Mouse (Mus musculus) embryonic fibroblast, embryonic 13.5 days (primary cell): ENCODE measurements around the gene Cmas.

Source experiments
- CTCF ChIP-seq: IDR thresholded peaks from 2 replicates; pipeline ENCODE4 v1.5.1; 2011; ENCODE audit warnings: mild to moderate bottlenecking, control low read depth, low read length, moderate library complexity, borderline replicate concordance; ENCODE audit not compliant: insufficient read depth
- POLR2A ChIP-seq: IDR thresholded peaks from 2 replicates; pipeline ENCODE4 v1.6.1; 2011; ENCODE audit warnings: low read depth, mild to moderate bottlenecking, control low read depth, low read length, moderate library complexity

DNA sequence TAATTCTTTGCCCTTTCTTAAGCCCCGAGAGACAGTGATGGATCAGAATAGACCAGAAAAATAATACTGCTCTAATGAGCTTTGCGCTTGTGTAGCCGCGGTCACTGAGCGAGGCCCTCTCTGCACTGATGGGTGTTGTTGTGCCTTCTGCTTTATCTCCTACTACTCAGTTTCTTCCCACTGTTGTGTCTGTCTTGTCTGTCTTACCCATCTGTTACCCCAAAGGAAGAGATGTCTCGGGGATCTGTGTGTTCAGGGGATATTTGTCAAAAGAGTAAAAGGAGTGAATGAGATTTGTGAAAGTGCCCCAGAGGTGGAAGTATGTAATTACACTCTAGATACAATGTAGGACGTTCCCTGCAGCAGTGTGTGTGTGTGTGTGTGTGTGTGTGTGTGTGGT lies 38.3 kb upstream of the Cmas start:
- TF ChIP-seq CTCF: no peak
- TF ChIP-seq POLR2A: no peak
